Mouse (Mus musculus): ENCODE measurements around the gene Rab7b.

The Rab7b gene

DNA sequence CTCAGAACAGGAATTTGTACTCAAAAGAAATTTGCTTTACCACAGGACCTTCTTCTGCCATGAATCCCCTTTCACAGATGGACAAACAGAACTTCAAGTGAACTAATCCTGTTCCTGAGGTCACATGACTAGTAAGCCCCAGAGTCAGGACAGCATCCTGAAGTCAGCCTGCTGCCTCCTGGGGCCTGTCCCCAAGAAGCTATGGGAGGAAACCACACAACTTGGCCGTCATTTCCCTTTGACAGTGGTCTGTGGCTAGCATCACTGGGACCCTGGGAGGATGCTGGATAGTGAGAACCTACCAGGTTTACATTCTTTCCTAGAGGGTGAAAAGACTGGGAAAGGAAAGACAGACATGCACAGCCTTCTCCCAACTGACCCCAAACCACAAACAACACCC, 50.3 kb downstream of the Rab7b start:
- 82% methylated on average over 1 of the region's 1 CpGs for WGBS

DNA sequence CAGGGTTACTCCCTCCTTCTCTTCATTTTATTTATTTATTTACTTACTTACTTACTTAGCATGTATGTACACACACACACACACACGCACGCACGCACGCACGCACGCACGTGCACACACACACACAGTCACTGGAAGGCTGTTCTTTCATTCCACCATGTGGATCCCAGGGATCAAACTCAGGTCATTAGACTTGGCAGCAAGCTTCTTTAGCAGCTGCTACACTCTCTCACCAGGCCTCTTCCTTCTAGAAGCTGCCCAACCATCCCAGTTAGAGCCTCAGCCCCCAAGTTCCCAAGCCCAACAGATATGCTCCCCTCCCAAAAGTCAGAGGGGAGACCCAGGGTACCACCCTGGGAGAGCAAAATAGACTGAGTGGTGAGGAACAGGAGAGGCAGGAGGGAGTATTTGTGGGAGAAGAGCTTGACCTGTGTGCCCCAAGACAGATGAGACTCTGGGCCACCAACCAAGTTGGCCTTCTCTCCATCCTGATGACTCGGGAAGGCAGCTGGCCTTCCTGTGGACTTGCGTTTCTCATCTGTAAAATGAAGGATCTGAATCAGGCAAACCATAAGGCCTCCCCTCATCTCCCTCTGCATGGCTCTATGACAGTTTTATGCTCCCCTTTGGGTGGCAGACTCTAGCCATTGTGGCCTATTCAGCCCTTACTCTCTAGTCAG, 51.1 kb downstream of the Rab7b start:
- WGBS = 93% methylated on average over 9 of the region's 9 CpGs

- 87% methylated on average over 10 of the region's 10 CpGs for WGBS
Measured at GRCm38 (mm10) chr1:131743868-131744464, 55.5 kb downstream of the Rab7b start, which contains the start of gene Slc26a9. TSS of gene Slc26a9 (plus strand) at chr1:131744022.

GRCm38 (mm10) chr1:131745391-131745790, 56.9 kb downstream of the Rab7b start:
- 76% methylated on average over 5 of the region's 5 CpGs for WGBS

- WGBS = 88% methylated on average over 2 of the region's 2 CpGs
Measured at GRCm38 (mm10) chr1:131747761-131748160, 59.3 kb downstream of the Rab7b start.

- 85% methylated on average over 2 of the region's 2 CpGs for WGBS
Measured at GRCm38 (mm10) chr1:131748636-131749035, 60.1 kb downstream of the Rab7b start.

- WGBS = 89% methylated on average over 15 of the region's 15 CpGs
Measured at GRCm38 (mm10) chr1:131749706-131750545, 61.4 kb downstream of the Rab7b start.

DNA sequence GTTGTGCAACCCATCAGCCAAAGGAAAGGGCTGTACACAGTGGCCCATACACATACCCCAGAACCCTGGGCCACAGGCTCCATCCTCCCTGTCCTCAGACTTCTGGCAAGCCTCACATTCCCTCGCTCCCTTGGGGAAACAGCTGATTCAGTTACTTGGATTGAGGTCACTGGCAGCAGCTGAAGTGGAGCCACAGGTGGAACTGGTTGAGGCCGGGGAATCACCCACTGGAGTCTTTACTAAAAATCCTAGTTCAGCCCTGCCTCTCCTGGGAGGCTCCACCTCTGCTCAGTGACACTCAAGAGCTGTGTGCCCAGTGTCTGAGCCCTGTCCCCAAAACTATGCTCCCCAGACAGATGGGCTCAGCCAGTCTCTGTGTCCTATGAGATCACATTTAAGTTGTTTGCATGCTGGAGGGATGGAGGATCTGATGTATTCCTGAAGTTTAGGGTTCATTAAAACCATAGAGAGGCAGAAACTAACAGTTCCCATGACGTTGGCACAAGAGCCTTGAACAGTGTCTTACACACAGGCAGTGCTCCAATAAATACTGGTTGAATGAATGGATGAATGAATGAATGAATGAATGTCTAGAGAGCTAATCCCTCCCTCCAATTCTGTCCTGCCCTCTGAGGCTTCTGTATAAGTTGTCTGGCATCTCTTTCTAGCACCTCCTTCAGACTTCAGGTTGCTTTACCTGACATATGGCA, 62.8 kb downstream of the Rab7b start:
- WGBS = 61% methylated on average over 3 of the region's 3 CpGs

DNA sequence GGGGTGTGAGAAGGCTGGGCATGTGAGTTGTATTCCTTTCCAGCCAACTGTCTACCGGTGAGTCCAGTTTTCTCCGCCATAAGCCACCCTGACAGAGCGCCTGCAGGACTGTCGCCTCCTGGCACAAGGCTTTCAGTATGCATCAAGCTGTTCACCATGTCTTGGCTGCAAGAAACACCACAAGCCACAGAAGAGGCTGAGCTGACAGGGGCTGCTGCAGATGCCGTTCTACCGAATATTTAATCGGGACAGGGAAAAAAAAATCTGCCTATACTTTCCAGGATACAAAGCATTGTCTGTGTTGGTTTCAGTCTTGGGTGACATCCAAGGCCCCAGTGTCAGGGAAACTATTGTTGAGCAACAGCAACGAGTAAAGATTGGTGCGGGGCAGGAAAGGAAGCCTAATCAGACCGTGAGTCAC, 63.4 kb downstream of the Rab7b start:
- WGBS = 38% methylated on average over 10 of the region's 10 CpGs

GRCm38 (mm10) chr1:131754212-131754829, 65.8 kb downstream of the Rab7b start:
- 66% methylated on average over 3 of the region's 3 CpGs for WGBS

DNA sequence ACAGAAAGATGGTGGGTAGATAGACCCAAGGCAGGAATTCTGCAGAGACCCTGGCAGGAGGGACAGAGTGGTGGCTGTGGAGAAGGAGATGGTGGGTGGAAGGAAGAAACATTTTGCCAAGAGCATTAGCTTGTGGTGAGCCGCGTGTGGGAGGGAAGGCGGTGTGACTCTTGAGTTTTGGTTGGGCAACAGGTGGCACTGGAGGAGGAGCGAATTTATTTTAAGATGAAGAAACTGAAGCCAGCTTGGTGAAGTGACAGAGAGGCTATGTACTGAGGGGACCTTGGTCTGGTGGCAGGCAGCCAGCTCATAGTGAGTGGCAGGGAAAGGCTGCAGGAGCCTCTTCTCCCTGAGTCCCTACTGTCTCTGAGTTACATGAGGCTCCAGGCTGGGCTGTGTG, 66.4 kb downstream of the Rab7b start:
- 62% methylated on average over 4 of the region's 4 CpGs for WGBS

GRCm38 (mm10) chr1:131757211-131757610, 68.7 kb downstream of the Rab7b start:
- WGBS = 92% methylated on average over 6 of the region's 6 CpGs

DNA sequence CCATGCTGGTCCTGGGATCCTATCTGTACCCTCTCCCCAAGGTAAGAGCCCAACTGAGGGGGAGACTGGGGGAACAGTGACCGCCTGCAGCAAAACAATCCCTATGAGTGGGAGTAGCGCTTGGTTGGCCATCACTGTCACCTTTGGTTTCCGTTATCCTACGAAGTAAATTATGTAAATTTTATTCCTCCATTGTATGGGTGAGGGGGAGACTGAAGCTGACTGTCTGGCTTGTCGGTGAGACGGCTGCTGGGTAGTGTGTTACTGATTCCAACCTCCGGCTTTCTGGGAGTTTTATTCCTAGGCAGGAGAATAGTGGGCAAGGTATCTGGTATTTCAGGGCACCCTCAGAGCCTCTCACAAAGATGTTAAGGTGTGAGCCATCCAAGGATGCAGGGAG, 70.3 kb downstream of the Rab7b start:
- 70% methylated on average over 7 of the region's 7 CpGs for WGBS

- 69% methylated on average over 9 of the region's 9 CpGs for WGBS
Measured at GRCm38 (mm10) chr1:131759667-131760427, 71.4 kb downstream of the Rab7b start.

DNA sequence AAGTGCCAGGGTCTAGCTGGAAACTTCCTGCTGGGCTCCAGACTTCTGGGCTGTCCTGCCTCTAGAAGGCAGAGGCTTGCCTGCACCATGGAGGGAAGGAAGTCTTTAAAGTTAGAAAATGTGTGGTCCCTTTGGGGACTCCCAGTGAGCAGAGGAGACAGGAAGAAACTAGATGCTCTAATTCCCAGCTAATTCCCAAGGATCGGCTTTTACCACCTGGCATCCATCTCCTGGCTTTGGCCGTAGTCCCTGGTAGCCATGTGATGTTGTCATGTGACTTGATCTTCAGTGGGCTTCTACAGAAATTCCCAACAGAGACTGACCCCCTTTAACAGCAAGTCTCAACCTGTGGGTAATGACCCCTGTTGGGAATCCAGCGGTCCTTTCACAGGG, 71.9 kb downstream of the Rab7b start:
- 81% methylated on average over 3 of the region's 3 CpGs for WGBS

DNA sequence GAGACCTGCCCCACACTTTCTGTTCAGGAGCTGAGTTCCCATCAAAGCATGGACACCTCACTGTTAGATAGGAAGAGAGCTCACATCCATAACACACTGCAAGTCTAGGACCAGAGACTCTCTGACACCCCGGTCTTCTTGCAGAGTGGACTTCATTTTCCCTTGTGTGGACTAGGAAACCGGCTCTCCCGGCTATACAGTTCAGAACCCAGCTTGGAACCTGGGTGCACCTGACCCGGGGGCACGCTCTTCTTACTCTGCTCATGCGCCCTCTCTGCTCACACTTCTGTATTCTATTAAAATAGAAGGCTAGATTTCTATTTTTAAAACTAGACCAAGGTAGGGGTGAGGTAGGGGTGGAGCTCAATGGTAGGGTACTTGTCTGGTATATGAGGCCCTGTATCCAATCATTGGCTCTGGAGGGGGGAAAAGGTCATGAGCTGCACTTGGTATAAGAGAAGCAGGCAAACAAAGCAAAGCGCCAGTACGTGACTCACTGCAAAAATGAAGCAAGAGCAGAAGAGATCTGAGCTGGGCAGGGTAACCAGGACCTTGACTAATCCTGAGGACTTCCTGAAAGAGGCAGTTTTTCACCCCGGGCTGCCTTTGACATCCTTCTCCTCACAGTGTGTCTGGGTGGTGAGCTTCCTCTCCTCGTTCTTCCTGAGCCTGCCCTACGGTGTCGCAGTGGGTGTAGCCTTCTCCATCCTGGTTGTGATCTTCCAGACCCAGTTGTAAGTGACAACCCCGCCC, 72.8 kb downstream of the Rab7b start:
- 93% methylated on average over 13 of the region's 13 CpGs for WGBS

GRCm38 (mm10) chr1:131763683-131764082, 75.2 kb downstream of the Rab7b start:
- WGBS = 73% methylated on average over 9 of the region's 9 CpGs

- WGBS = 62% methylated on average over 8 of the region's 8 CpGs
Measured at GRCm38 (mm10) chr1:131764581-131765338, 76.3 kb downstream of the Rab7b start.

Data from cerebral cortex, adult 2 months (tissue).